Mouse (Mus musculus): Measurements from ENCODE around the gene Tent5d. TPM values are rescaled to one million over a fixed set of nuclear protein-coding genes. Genes with fewer than 3 reads are reported as not detected.
A peak's percentile ranks its signal among the peaks of the same experiment; 100 is the strongest.

Tent5d gene
- polyA plus RNA-seq, 1 experiment from 2014 or later = 0.14 TPM

- H3K27me3 ChIP-seq (ENCODE audit: insufficient read depth, low read length) = no peaks in the 10 kb centered on the region
- H3K9ac ChIP-seq = peak overlapping the region; percentile 71
- H3K36me3 ChIP-seq (ENCODE audit: insufficient read depth) = no peaks in the 10 kb centered on the region
- ATAC-seq (ENCODE audit: insufficient read depth) = peak; percentile 86
- no peaks in the 10 kb centered on the region for H3K9me3 ChIP-seq (ENCODE audit: low read depth, low read length)
- H3K27ac ChIP-seq (ENCODE audit: low read depth) = peak overlapping the region; percentile 63; the same call in 1 of the 2 replicates
- peak; percentile 40 for DNase-seq
- peak overlapping the region; percentile 56 for H3K4me3 ChIP-seq (ENCODE audit: low read depth, low read length)
- TF ChIP-seq CTCF (IDR thresholded peaks at IDR 0.05; ENCODE audit: low read depth) = no peak
- no peaks in the 10 kb centered on the region for H3K4me1 ChIP-seq (ENCODE audit: insufficient read depth)
- H3K4me2 ChIP-seq = peak overlapping the region; percentile 61
- 17% methylated on average over 31 of the region's 32 CpGs for WGBS
These were observed 23.3 kb downstream of the Tent5d start for GRCm38 (mm10) chrX:107815502-107816217.

GRCm38 (mm10) chrX:107816218-107816554 lies 23.8 kb downstream of the Tent5d start, which contains the start of gene 2610002M06Rik:
Gene 2610002M06Rik (minus strand): TSS chrX:107816334.
- TF ChIP-seq CTCF (IDR thresholded peaks at IDR 0.05; ENCODE audit: low read depth) = peak; percentile 61
- peak within 1 kb of the TSS; percentile 56 for H3K4me3 ChIP-seq (ENCODE audit: low read depth, low read length)
- H3K9ac ChIP-seq = peak within 1 kb of the TSS; percentile 71
- no peaks in the 10 kb centered on the region for H3K27me3 ChIP-seq (ENCODE audit: insufficient read depth, low read length)
- ATAC-seq (ENCODE audit: insufficient read depth) (peak; percentile 99), DNase-seq (peak; percentile 95)
- no peaks in the 10 kb centered on the region for H3K9me3 ChIP-seq (ENCODE audit: low read depth, low read length)
- H3K27ac ChIP-seq (ENCODE audit: low read depth) = peak within 1 kb of the TSS; percentile 63; the same call in 1 of the 2 replicates
- WGBS = 15% methylated on average over 28 of the region's 28 CpGs
- H3K4me1 ChIP-seq (ENCODE audit: insufficient read depth) = no peaks in the 10 kb centered on the region
- no peaks in the 10 kb centered on the region for H3K36me3 ChIP-seq (ENCODE audit: insufficient read depth)
- peak within 1 kb of the TSS; percentile 61 for H3K4me2 ChIP-seq

DNA sequence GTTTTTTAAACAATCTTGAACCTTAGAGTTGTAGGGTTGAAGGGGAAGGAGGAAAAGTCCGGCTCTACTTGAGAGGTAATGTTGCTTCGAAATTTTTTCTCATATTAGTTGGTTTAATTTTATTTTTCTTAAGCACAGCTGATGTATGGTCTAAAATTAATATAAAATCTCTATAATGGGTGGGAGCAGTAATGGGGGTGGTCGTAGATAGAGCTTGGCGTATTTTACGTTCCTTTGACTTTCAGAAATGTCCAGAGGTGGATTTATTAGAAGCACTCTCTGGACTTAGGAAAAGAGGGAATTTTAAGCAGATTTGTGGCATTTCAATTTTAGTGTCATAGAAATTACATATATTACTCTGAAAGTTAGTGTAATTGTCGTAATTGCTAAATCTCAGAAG lies 24.3 kb downstream of the Tent5d start:
- 71% methylated on average over 6 of the region's 6 CpGs for WGBS
- Histone ChIP-seq H3K27ac (ENCODE audit: low read depth) (no peak overlapping the region), H3K9me3 (ENCODE audit: low read depth, low read length) (no peaks in the 10 kb centered on the region), H3K27me3 (ENCODE audit: insufficient read depth, low read length) (no peaks in the 10 kb centered on the region), H3K4me2 (peak overlapping the region; percentile 55), H3K4me3 (ENCODE audit: low read depth, low read length) (peak overlapping the region; percentile 56; the same call in 1 of the 2 replicates), H3K36me3 (ENCODE audit: insufficient read depth) (no peaks in the 10 kb centered on the region), H3K9ac (no peak overlapping the region), H3K4me1 (ENCODE audit: insufficient read depth) (no peaks in the 10 kb centered on the region)
- no peak for TF ChIP-seq CTCF (IDR thresholded peaks at IDR 0.05; ENCODE audit: low read depth)
- ATAC-seq (ENCODE audit: insufficient read depth) (no peak), DNase-seq (no peak)

GRCm38 (mm10) chrX:107858165-107858564 lies 65.8 kb downstream of the Tent5d start:
- Histone ChIP-seq H3K9ac (no peak overlapping the region), H3K4me3 (ENCODE audit: low read depth, low read length) (no peak overlapping the region), H3K27me3 (ENCODE audit: insufficient read depth, low read length) (no peaks in the 10 kb centered on the region), H3K9me3 (ENCODE audit: low read depth, low read length) (no peaks in the 10 kb centered on the region), H3K27ac (ENCODE audit: low read depth) (no peak overlapping the region), H3K4me1 (ENCODE audit: insufficient read depth) (no peaks in the 10 kb centered on the region), H3K36me3 (ENCODE audit: insufficient read depth) (no peaks in the 10 kb centered on the region), H3K4me2 (no peak overlapping the region)
- TF ChIP-seq CTCF (IDR thresholded peaks at IDR 0.05; ENCODE audit: low read depth) = no peak
- WGBS = 33% methylated on average over 4 of the region's 4 CpGs
- peak; percentile 63; the same call in 1 of the 2 replicates for ATAC-seq (ENCODE audit: insufficient read depth)
- DNase-seq = peak; percentile 63

Other genes starting within 250 kb of the Tent5d start
- gene Tbx22, start 124.6 kb upstream of the Tent5d start, polyA plus RNA-seq (2014; fragmentation: Nextera tagmentation; extraction: Ambion mirVana) = 0.08 TPM in 2 replicates
- gene 2610002M06Rik, start 23.7 kb downstream of the Tent5d start, polyA plus RNA-seq (2014; fragmentation: Nextera tagmentation; extraction: Ambion mirVana) = 12.3 and 14.1 TPM in 2 replicates
- not detected in 2 replicates for gene Gm732, start 155.9 kb downstream of the Tent5d start, polyA plus RNA-seq (2014; fragmentation: Nextera tagmentation; extraction: Ambion mirVana)